Mouse (Mus musculus): ENCODE results near the gene Tmcc3.

Tmcc3 gene

GRCm38 (mm10) chr10:94332358-94333137 lies 20.8 kb downstream of the Tmcc3 start:
- DNase-seq, result no peak

DNA sequence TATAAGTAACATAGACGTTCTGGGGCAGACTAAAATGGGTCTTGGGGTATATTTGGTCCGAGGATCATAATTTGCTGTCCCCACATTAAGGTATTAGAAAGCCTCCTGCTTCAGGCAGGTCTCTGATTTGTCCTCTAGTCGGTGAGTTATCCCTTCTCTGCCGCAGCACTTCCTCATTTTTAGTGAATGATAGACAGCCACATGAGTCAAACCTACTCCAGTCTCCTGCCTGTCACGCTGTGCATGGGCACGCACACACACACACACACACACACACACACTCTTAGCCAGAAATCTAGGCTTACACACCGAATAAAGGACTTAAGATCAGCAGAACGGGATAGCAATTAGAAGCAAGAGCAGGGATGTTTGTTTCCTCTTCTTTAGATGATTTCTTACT lies 21.6 kb downstream of the Tmcc3 start:
- no peak for DNase-seq

GRCm38 (mm10) chr10:94335047-94335446 lies 23.3 kb downstream of the Tmcc3 start:
- no peak for DNase-seq

GRCm38 (mm10) chr10:94336071-94336470 lies 24.3 kb downstream of the Tmcc3 start:
- DNase-seq, result no peak

DNA sequence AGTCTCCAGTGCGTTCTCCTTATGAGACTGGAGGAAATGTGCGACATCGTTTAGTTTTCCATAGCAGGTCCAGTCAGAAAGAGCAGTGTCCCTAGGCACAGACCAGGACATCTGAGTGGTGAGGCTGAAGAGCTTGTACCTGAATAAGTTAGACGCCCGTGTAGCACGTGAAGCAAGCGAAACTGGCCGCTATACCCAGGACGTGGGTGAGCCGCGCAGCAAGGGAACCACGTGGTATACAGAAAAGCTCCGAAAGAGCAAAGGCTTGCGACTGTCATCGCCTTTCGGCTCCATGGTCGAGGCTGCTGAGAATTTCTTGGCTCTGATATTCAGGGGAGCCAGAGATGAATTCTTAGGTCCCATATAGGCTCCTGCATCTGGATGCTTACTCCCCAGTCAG lies 29.8 kb downstream of the Tmcc3 start:
- DNase-seq, result no peak

- DNase-seq, result peak; percentile 62 to 65
Observed at GRCm38 (mm10) chr10:94342256-94342655, 30.5 kb downstream of the Tmcc3 start.

GRCm38 (mm10) chr10:94343581-94343980 lies 31.8 kb downstream of the Tmcc3 start:
- no peak for DNase-seq

GRCm38 (mm10) chr10:94344631-94345417 lies 33.1 kb downstream of the Tmcc3 start:
- DNase-seq, result no peak

DNA sequence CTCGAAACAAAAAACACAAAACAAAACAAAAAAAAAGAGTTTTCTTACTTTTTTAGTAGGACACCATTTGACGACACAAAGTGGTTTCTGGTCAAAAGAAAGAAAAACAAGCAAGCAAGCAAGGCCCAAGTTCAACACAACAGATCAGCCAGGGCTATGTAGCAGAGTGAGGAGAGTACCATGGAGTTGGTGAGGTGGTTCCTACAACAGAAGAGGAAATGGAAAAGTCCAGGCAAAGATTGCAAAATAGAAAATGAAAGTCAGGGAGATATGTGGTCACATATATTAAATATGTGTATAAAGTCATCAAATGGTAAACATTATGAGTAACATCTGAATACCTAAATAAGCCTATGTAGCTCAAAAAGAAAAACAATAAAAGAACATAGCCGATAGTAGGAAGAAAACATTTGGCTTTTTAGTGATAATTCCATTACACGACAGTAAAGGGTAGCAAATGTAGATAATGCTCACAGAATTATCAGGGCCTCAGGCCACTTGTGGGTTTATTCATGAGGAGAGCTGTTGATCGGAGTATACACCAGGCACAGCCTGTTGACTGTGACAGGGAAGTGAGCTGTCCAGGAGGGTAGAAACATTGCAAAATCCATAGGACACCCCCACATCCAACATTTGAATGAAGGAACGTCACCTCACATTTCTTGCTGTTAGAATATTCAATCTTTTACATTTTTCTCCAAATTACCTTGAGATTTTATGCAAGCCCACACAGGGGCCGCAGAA lies 33.9 kb downstream of the Tmcc3 start:
- DNase-seq, result no peak

- no peak for DNase-seq
Observed at GRCm38 (mm10) chr10:94346596-94346995, 34.8 kb downstream of the Tmcc3 start.

GRCm38 (mm10) chr10:94347296-94347695 lies 35.5 kb downstream of the Tmcc3 start:
- DNase-seq, result peak; percentile 65 to 69

DNA sequence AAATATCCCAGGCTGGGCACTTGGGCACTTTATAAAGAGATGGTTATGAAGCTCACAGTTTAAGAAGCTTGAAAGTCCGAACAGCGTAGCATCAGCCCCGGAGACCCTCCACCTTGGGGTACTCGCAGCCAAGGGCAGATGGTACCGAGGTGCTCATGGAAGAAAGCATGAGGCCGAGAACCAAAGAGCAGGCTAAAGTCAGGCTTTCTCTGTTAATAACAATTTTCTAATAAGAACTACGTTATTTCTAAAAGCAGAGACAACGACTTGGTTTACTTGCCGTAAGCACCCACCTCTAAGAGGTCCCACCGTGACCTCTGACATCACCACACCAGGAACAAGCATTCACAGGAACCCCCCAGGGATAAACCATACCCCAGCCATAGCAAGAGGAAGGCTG lies 36.2 kb downstream of the Tmcc3 start:
- no peak for DNase-seq

DNA sequence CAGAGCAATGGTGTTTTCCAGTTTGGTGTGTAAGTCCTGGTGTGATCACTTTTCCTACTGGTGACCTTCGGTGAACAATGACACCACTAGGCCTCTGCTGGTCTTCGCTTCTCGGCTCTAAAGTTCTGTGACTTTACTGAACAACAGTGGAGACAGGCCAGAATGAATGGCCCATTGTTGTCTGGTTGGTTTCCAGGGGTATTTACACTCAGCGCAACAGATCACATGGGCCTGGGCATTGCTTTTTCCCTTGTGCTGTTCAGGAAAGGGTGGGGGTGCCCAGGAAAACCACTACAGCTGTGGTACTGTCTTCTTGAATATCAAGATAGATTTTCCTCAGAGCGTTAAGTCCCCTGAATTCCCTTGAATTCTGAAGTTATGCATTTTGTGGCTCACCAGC lies 38.5 kb downstream of the Tmcc3 start:
- DNase-seq, result no peak

- DNase-seq, result peak; percentile 66 to 76
Observed at GRCm38 (mm10) chr10:94350896-94351661, 39.3 kb downstream of the Tmcc3 start.

- DNase-seq, result no peak
Observed at GRCm38 (mm10) chr10:94352172-94352876, 40.6 kb downstream of the Tmcc3 start.

DNA sequence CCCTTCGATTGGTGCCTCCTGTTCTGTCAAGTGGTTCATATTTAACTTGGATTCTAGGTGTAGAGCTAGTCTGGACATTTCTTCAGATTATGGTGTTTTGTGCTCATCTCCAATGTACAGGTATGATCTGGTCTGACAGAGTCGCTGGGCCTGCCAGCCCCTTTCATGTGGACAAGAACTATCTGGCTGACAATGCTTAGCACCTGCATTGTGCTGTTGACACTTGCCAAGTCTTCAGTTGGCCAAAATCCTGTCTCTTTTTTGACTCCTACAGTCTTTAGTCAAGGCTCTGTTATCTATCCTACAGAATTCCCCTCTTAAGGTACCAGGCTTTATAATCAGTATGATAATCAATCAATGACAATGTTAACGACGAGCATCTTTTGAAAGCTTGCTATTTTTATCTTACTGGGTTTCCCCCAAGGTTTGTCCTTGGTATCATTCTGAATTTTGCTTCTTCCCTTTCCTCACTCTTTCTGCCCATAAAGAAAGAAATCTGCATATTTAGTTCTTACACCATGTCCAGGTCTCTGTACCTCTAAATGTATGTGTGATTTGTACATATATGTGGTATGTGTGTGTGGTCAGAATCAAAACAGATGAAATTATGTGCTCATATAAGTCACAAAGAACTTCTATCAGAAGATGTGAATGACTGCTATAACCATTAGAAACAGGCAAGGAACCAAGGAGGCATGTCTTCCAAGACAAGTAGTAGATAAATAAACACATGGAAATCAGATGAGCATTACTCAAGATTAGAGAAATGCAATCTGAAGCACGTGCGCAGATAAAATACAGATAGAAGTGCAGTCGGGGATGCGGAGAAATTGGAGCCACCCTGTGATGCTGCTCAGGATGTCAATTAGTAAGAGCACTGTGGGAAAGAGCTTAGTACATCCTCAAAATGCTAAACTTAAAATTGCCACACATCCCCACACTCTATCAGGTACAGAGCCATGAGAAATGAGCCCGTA lies 41.4 kb downstream of the Tmcc3 start:
- peak; percentile 54 to 59 for DNase-seq

DNA sequence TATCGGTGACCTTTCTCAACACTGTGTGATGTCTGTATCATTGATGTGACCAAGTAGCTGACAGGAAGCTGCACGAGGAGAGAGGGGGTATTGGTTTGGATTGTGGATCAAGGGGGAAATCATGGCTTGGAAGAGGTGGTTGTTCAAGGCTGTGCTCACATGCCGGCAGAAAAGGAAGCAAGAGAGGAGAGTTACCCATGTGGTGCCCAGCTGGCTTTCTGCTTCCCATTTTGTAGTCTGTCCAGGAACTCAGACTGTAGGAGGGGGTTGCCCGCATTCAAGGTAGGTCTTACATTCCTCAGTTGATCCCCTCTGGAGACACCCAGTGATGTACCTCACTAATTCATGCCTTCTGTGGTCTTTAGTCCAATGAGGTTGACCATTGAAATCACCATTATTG lies 42.3 kb downstream of the Tmcc3 start:
- DNase-seq, result no peak

- no peak for DNase-seq
Observed at GRCm38 (mm10) chr10:94354427-94354826, 42.7 kb downstream of the Tmcc3 start.

DNA sequence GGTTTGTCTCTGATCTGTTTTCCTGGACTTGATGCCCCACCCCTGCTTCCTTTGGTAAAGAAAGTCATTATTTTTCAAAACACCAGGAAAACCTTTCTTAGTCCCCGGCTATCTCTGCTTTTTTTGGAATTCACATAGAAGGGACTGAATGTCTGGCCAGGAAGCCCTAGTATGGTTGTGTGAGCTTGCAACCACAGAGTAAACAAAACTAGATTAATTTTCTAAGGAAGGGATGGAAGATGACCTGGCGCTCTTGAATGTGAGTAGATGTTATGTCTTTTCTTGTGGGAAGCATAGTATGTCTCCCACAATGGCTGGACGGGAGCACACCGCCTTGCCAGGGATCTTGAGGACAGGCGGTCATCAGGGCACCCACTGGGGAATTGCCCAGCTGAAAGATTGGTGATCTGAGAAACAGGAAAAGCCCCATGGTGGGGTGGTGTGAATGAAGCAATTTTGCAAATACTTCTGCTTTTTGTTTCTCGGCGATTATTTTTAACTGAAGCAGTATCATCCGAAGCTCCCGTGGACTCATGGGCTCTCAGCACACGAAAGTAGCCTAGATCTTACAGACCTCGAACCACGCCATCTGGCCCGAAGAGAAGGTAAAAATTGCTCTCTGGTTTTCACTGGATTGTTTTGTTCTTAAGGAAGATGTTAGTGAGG lies 44.9 kb downstream of the Tmcc3 start:
- DNase-seq, result no peak

DNA sequence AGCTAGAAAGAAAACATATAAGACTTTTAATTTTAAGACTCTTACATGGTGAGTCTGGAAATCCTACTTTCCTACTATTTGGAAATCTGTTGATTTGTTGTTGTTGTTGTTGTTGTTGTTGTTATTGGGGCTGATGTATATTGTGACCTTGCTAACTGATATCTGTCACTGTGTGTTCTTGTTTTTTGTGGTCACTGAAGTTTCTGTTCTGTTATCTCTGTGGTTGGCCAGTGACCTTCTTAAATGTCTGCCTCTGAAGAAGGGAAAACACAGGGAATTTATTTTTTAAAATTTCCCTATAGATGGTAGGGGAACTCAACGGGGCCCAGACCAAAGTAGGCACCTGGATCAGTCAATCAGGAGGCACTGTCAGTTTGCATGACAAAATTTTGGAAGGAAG lies 48.9 kb downstream of the Tmcc3 start:
- no peak for DNase-seq
